Mouse (Mus musculus) CD4-positive, CD25-positive, alpha-beta regulatory T cell, adult 4 months (primary cell): ENCODE measurements around the gene Inpp5e. TPM values are rescaled to one million over a fixed set of nuclear protein-coding genes. Genes with fewer than 3 reads are reported as not detected.
A peak's percentile ranks its signal among the peaks of the same experiment; 100 is the strongest.
"Not testable (repeated sequence)": the region's sequence is repeated elsewhere in the genome, so short reads cannot be mapped to it uniquely, and the experiment has no call there.

Experiments
- ATAC-seq: one replicate; pipeline ENCODE4 v1.8.0; 2017
- polyA plus RNA-seq, 2 experiments: library from polyadenylated mRNA; unstranded; fragments of 100-300 nt; shearing (Covaris generic); gene quantifications; one replicate each; pipeline ENCODE4 v1.2.1; 2017

The Inpp5e gene
- polyA plus RNA-seq, 2 experiments from 2014 or later, result 9.7 to 17.9 TPM

GRCm38 (mm10) chr2:26417066-26417465 is 8.1 kb upstream of the Inpp5e start:
- ATAC-seq, result no peak

- ATAC-seq, result no peak
These were observed 2.0 kb upstream of the Inpp5e start for GRCm38 (mm10) chr2:26410931-26411411.

- no peak for ATAC-seq
These were observed 1.1 kb upstream of the Inpp5e start for GRCm38 (mm10) chr2:26410091-26410490.

- no peak for ATAC-seq
These were observed 359 bp upstream of the Inpp5e start for GRCm38 (mm10) chr2:26409362-26409761.

- no peak for ATAC-seq
These were observed 5.7 kb downstream of the Inpp5e start for GRCm38 (mm10) chr2:26403306-26403705.

GRCm38 (mm10) chr2:26402265-26402664 is 6.7 kb downstream of the Inpp5e start:
- no peak for ATAC-seq

GRCm38 (mm10) chr2:26401023-26401422 is 8.0 kb downstream of the Inpp5e start:
- ATAC-seq, result no peak

- no peak for ATAC-seq
These were observed 8.7 kb downstream of the Inpp5e start for GRCm38 (mm10) chr2:26400296-26400695.

- no peak for ATAC-seq
These were observed 9.4 kb downstream of the Inpp5e start for GRCm38 (mm10) chr2:26399647-26400046.

GRCm38 (mm10) chr2:26398978-26399377 is 10.0 kb downstream of the Inpp5e start:
- no peak for ATAC-seq

- ATAC-seq, result no peak
These were observed 17.4 kb downstream of the Inpp5e start for GRCm38 (mm10) chr2:26391617-26392016.

- no peak for ATAC-seq
These were observed 18.0 kb downstream of the Inpp5e start for GRCm38 (mm10) chr2:26390954-26391353.

- ATAC-seq, result peak; percentile 98
These were observed 19.8 kb downstream of the Inpp5e start, which contains the start of the genes Entr1 and Pmpca for GRCm38 (mm10) chr2:26389154-26389690. Gene Entr1, minus strand, starts transcription at chr2:26389316. Gene Pmpca, plus strand, starts transcription at chr2:26389339.

GRCm38 (mm10) chr2:26388682-26389153 is 20.3 kb downstream of the Inpp5e start:
- ATAC-seq, result no peak

GRCm38 (mm10) chr2:26387713-26388112 is 21.3 kb downstream of the Inpp5e start:
- ATAC-seq, result no peak

- not testable (repeated sequence) for ATAC-seq
These were observed 28.1 kb downstream of the Inpp5e start for GRCm38 (mm10) chr2:26380871-26381270.

- ATAC-seq, result peak; percentile 100
These were observed 28.8 kb downstream of the Inpp5e start, which contains the start of gene Snapc4 for GRCm38 (mm10) chr2:26380131-26380771. Gene Snapc4, minus strand, starts transcription at chr2:26380653.

- no peak for ATAC-seq
These were observed 36.6 kb downstream of the Inpp5e start for GRCm38 (mm10) chr2:26372396-26372795.

- ATAC-seq, result no peak
These were observed 40.4 kb downstream of the Inpp5e start for GRCm38 (mm10) chr2:26368572-26368971.

GRCm38 (mm10) chr2:26367911-26368310 is 41.1 kb downstream of the Inpp5e start:
- ATAC-seq, result no peak

- ATAC-seq, result no peak
These were observed 44.1 kb downstream of the Inpp5e start for GRCm38 (mm10) chr2:26364738-26365465.

- no peak for ATAC-seq
These were observed 45.5 kb downstream of the Inpp5e start for GRCm38 (mm10) chr2:26363481-26363880.

- ATAC-seq, result no peak
These were observed 46.0 kb downstream of the Inpp5e start for GRCm38 (mm10) chr2:26362991-26363390.
